Mouse (Mus musculus) T-helper 1 cell (primary cell): ENCODE measurements around the gene Arhgef17.

ENCODE experiments used
- in situ Hi-C: fragments of 300-600 bp; cut with MboI, MseI; formaldehyde crosslinking; loops from one replicate; pipeline ENCODE4 v1.15.1; 2025; ENCODE audit warnings: high pct_unique_total_duplicates

Gene Arhgef17

GRCm38 (mm10) chr7:100876771-100877170, 55.1 kb downstream of the Arhgef17 start:
- in situ Hi-C loops: no loop called here

- in situ Hi-C loops: no loop called here
Measured at GRCm38 (mm10) chr7:100876293-100876692, 55.6 kb downstream of the Arhgef17 start.

GRCm38 (mm10) chr7:100875822-100876221, 56.1 kb downstream of the Arhgef17 start:
- in situ Hi-C loops: no loop called here

- in situ Hi-C loops: no loop called here
Measured at GRCm38 (mm10) chr7:100873197-100873596, 58.7 kb downstream of the Arhgef17 start.

GRCm38 (mm10) chr7:100871892-100872291, 60.0 kb downstream of the Arhgef17 start:
- in situ Hi-C loops: no loop called here

GRCm38 (mm10) chr7:100871355-100871754, 60.6 kb downstream of the Arhgef17 start:
- in situ Hi-C loops: no loop called here

- in situ Hi-C loops: no loop called here
Measured at GRCm38 (mm10) chr7:100869877-100870629, 61.9 kb downstream of the Arhgef17 start.

GRCm38 (mm10) chr7:100868551-100868950, 63.4 kb downstream of the Arhgef17 start:
- in situ Hi-C loops: no loop called here

- in situ Hi-C loops: no loop called here
Measured at GRCm38 (mm10) chr7:100867561-100867960, 64.3 kb downstream of the Arhgef17 start.

GRCm38 (mm10) chr7:100866675-100867074, 65.2 kb downstream of the Arhgef17 start:
- in situ Hi-C loops: no loop called here

GRCm38 (mm10) chr7:100862828-100863638, 68.9 kb downstream of the Arhgef17 start, which contains the start of gene Relt:
Gene Relt (minus strand): TSS chr7:100863446.
- in situ Hi-C loops: no loop called here

GRCm38 (mm10) chr7:100862353-100862752, 69.6 kb downstream of the Arhgef17 start:
- in situ Hi-C loops: no loop called here

- in situ Hi-C loops: no loop called here
Measured at GRCm38 (mm10) chr7:100861209-100861608, 70.7 kb downstream of the Arhgef17 start.

- in situ Hi-C loops: no loop called here
Measured at GRCm38 (mm10) chr7:100860450-100860849, 71.5 kb downstream of the Arhgef17 start.

GRCm38 (mm10) chr7:100855795-100856573, 75.9 kb downstream of the Arhgef17 start:
- in situ Hi-C loops: no loop called here

- in situ Hi-C loops: no loop called here
Measured at GRCm38 (mm10) chr7:100855300-100855699, 76.6 kb downstream of the Arhgef17 start.

- in situ Hi-C loops: no loop called here
Measured at GRCm38 (mm10) chr7:100854861-100855260, 77.0 kb downstream of the Arhgef17 start.

GRCm38 (mm10) chr7:100854137-100854814, 77.6 kb downstream of the Arhgef17 start:
- in situ Hi-C loops: no loop called here

- in situ Hi-C loops: no loop called here
Measured at GRCm38 (mm10) chr7:100853396-100853795, 78.5 kb downstream of the Arhgef17 start.

- in situ Hi-C loops: no loop called here
Measured at GRCm38 (mm10) chr7:100851481-100852356, 80.2 kb downstream of the Arhgef17 start.
